ENCODE assay signal across 10 mouse cellular contexts in genomic region chr2:152586926-152587560, GRCm38 (mm10). TPM values are rescaled to one million over a fixed set of nuclear protein-coding genes. Genes with fewer than 3 reads are reported as not detected.
DNase-seq lines count a peak whose midpoint lies in the region; ATAC-seq and TF ChIP-seq lines count a peak whose summit lies in the region.
"Had no signal": no experiment of that assay in that cellular context is flagged by ENCODE, and none has a peak within 500 bp of the region (broad histone marks: within the 10 kb centered on the region; RNA-seq: fewer than 3 reads in every experiment).

No protein-coding gene starts in this region.

- ATAC-seq in hindbrain, postnatal 0 days, result no peak
- ATAC-seq in hindbrain, embryonic 16.5 days, result no peak
- ATAC-seq in intestine, embryonic 16.5 days, result no peak
- ATAC-seq in forebrain, embryonic 12.5 days (ENCODE audit: low FRiP score), result no peak

- H3K9me3 ChIP-seq in hindbrain, postnatal 0 days (ENCODE audit: low read length), result no peaks in the 10 kb centered on the region
- H3K9me3 ChIP-seq in hindbrain, embryonic 16.5 days (ENCODE audit: control insufficient read depth, low read length), result no peaks in the 10 kb centered on the region
- no peaks in the 10 kb centered on the region for H3K9me3 ChIP-seq in intestine, embryonic 16.5 days (ENCODE audit: control insufficient read depth, low read length)
- H3K9me3 ChIP-seq in forebrain, embryonic 12.5 days, result no peaks in the 10 kb centered on the region

- peak; percentile 55 for TF ChIP-seq CTCF in hindbrain, postnatal 0 days (IDR thresholded peaks at IDR 0.05; ENCODE audit: low read depth)
- no peak for TF ChIP-seq CTCF in testis, adult 2 months (IDR thresholded peaks at IDR 0.05; ENCODE audit: control insufficient read depth, insufficient read depth, insufficient replicate concordance, low read depth, low read length)

- TF ChIP-seq POLR2A in testis, adult 2 months (IDR thresholded peaks at IDR 0.05; ENCODE audit: control insufficient read depth, low read depth, low read length), result no peak

- H3K27ac ChIP-seq in hindbrain, postnatal 0 days, result no peak overlapping the region
- no peak overlapping the region for H3K27ac ChIP-seq in hindbrain, embryonic 16.5 days (ENCODE audit: low read depth, low read length)
- peak overlapping the region; percentile 36 for H3K27ac ChIP-seq in testis, adult 2 months (ENCODE audit: control insufficient read depth, insufficient read depth, low read depth, low read length)
- no peak overlapping the region for H3K27ac ChIP-seq in intestine, embryonic 16.5 days (ENCODE audit: low read length)
- H3K27ac ChIP-seq in forebrain, embryonic 12.5 days, result no peak overlapping the region

- WGBS in hindbrain, postnatal 0 days, result 78% methylated on average over 4 of the region's 4 CpGs
- 76% methylated on average over 4 of the region's 4 CpGs for WGBS in hindbrain, embryonic 16.5 days
- 75% methylated on average over 4 of the region's 4 CpGs for WGBS in intestine, embryonic 16.5 days
- 81% methylated on average over 4 of the region's 4 CpGs for WGBS in forebrain, embryonic 12.5 days

- no peaks in the 10 kb centered on the region for H3K4me1 ChIP-seq in hindbrain, postnatal 0 days (ENCODE audit: insufficient read depth, low read length)
- H3K4me1 ChIP-seq in hindbrain, embryonic 16.5 days (ENCODE audit: control insufficient read depth, insufficient read depth, low read depth, low read length), result no peaks in the 10 kb centered on the region
- peaks cover 3% of the 10 kb centered on the region for H3K4me1 ChIP-seq in testis, adult 2 months (ENCODE audit: control insufficient read depth, insufficient read depth, low read length)
- H3K4me1 ChIP-seq in intestine, embryonic 16.5 days (ENCODE audit: control insufficient read depth, insufficient read depth, low read length), result no peaks in the 10 kb centered on the region
- H3K4me1 ChIP-seq in forebrain, embryonic 12.5 days, result peaks cover 7% of the 10 kb centered on the region; the same call in 1 of the 2 replicates

- no peak overlapping the region for H3K4me3 ChIP-seq in hindbrain, postnatal 0 days (ENCODE audit: low read length)
- no peak overlapping the region for H3K4me3 ChIP-seq in hindbrain, embryonic 16.5 days (ENCODE audit: low read length)
- H3K4me3 ChIP-seq in testis, adult 2 months (ENCODE audit: control insufficient read depth, low read depth, low read length), result no peak overlapping the region
- H3K4me3 ChIP-seq in intestine, embryonic 16.5 days (ENCODE audit: low read length), result no peak overlapping the region
- no peak overlapping the region for H3K4me3 ChIP-seq in forebrain, embryonic 12.5 days (replicated peaks)

- no peaks in the 10 kb centered on the region for H3K27me3 ChIP-seq in hindbrain, postnatal 0 days (ENCODE audit: insufficient read depth, low read length)
- H3K27me3 ChIP-seq in hindbrain, embryonic 16.5 days (replicated peaks; ENCODE audit: control insufficient read depth, insufficient read depth, low read length), result no peaks in the 10 kb centered on the region
- no peaks in the 10 kb centered on the region for H3K27me3 ChIP-seq in testis, adult 2 months (ENCODE audit: control insufficient read depth, insufficient read depth, low read length)
- no peaks in the 10 kb centered on the region for H3K27me3 ChIP-seq in intestine, embryonic 16.5 days (replicated peaks; ENCODE audit: control insufficient read depth, insufficient read depth, low read length)
- H3K27me3 ChIP-seq in forebrain, embryonic 12.5 days, result no peaks in the 10 kb centered on the region

- DNase-seq in hindbrain, postnatal 0 days (ENCODE audit: low spot score), result no peak
- no peak for DNase-seq in testis, postnatal 14 days (ENCODE audit: low spot score)
- peak; percentile 26 for DNase-seq in adrenal gland, postnatal 25 days
- DNase-seq in retina, postnatal 1 day, result peak; percentile 32
- DNase-seq: gastrocnemius, postnatal 36 days had no signal

- H3K4me2 ChIP-seq in hindbrain, postnatal 0 days (ENCODE audit: low read depth, low read length), result no peak overlapping the region
- no peak overlapping the region for H3K4me2 ChIP-seq in hindbrain, embryonic 16.5 days (ENCODE audit: low read length)
- H3K4me2 ChIP-seq in intestine, embryonic 16.5 days (ENCODE audit: low read depth, low read length), result no peak overlapping the region
- H3K4me2 ChIP-seq in forebrain, embryonic 12.5 days, result no peak overlapping the region

- no peak overlapping the region for H3K9ac ChIP-seq in hindbrain, postnatal 0 days (replicated peaks; ENCODE audit: low read length)
- no peak overlapping the region for H3K9ac ChIP-seq in hindbrain, embryonic 16.5 days (ENCODE audit: low read depth, low read length)
- H3K9ac ChIP-seq in intestine, embryonic 16.5 days (ENCODE audit: low read depth, low read length), result no peak overlapping the region
- no peak overlapping the region for H3K9ac ChIP-seq in forebrain, embryonic 12.5 days

- H3K36me3 ChIP-seq in hindbrain, postnatal 0 days (ENCODE audit: insufficient read depth, low read length), result no peaks in the 10 kb centered on the region
- H3K36me3 ChIP-seq in hindbrain, embryonic 16.5 days (ENCODE audit: control insufficient read depth, insufficient read depth, low read length), result no peaks in the 10 kb centered on the region
- H3K36me3 ChIP-seq in testis, adult 2 months (ENCODE audit: control insufficient read depth, insufficient read depth, low read length), result no peaks in the 10 kb centered on the region
- no peaks in the 10 kb centered on the region for H3K36me3 ChIP-seq in intestine, embryonic 16.5 days (ENCODE audit: control insufficient read depth, insufficient read depth, low read length)
- no peaks in the 10 kb centered on the region for H3K36me3 ChIP-seq in forebrain, embryonic 12.5 days (replicated peaks)

RNA-seq across cellular contexts. Expression of gene Defb19, which starts 6.9 kb away (rescaled TPM):
- not detected in 2 replicates for total RNA-seq in hindbrain, postnatal 0 days (2014; rRNA removed)
- not detected in 2 replicates for polyA plus RNA-seq in hindbrain, postnatal 0 days (2015; fragmentation: Nextera tagmentation; extraction: Ambion mirVana)
- not detected in 2 replicates for polyA plus RNA-seq in hindbrain, embryonic 16.5 days (2015; fragmentation: Nextera tagmentation; extraction: Ambion mirVana)
- 710 and 946 TPM in 2 replicates for polyA plus RNA-seq in testis, adult 2 months (2012; rRNA removed)
- 0.97 TPM in 1 of 2 replicates, not detected in the other for total RNA-seq in adrenal gland, postnatal 25 days (2021)
- polyA plus RNA-seq in intestine, embryonic 16.5 days (2015; fragmentation: Nextera tagmentation; extraction: Ambion mirVana), result not detected in 2 replicates
- polyA plus RNA-seq in forebrain, embryonic 12.5 days (2016; fragmentation: Nextera tagmentation; extraction: Ambion mirVana), result not detected in 2 replicates
- total RNA-seq: gastrocnemius, postnatal 36 days had no signal
- polyA plus RNA-seq: neural tube, embryonic 11.5 days had no signal

RNA-seq across cellular contexts. Expression of gene Defb45, which starts 12.2 kb away (rescaled TPM):
- not detected in 2 replicates for total RNA-seq in hindbrain, postnatal 0 days (2014; rRNA removed)
- polyA plus RNA-seq in hindbrain, postnatal 0 days (2015; fragmentation: Nextera tagmentation; extraction: Ambion mirVana), result not detected in 2 replicates
- polyA plus RNA-seq in hindbrain, embryonic 16.5 days (2015; fragmentation: Nextera tagmentation; extraction: Ambion mirVana), result not detected in 2 replicates
- polyA plus RNA-seq in testis, adult 2 months (2012; rRNA removed), result 16.3 and 25.5 TPM in 2 replicates
- total RNA-seq in adrenal gland, postnatal 25 days (2021), result not detected in 2 replicates
- polyA plus RNA-seq in intestine, embryonic 16.5 days (2015; fragmentation: Nextera tagmentation; extraction: Ambion mirVana), result not detected in 2 replicates
- not detected in 2 replicates for polyA plus RNA-seq in forebrain, embryonic 12.5 days (2016; fragmentation: Nextera tagmentation; extraction: Ambion mirVana)
- total RNA-seq: gastrocnemius, postnatal 36 days had no signal
- polyA plus RNA-seq: neural tube, embryonic 11.5 days had no signal

RNA-seq across cellular contexts. Expression of gene Defb21, which starts 14.5 kb away (rescaled TPM):
- total RNA-seq in hindbrain, postnatal 0 days (2014; rRNA removed), result not detected in 2 replicates
- polyA plus RNA-seq in hindbrain, postnatal 0 days (2015; fragmentation: Nextera tagmentation; extraction: Ambion mirVana), result not detected in 2 replicates
- not detected in 2 replicates for polyA plus RNA-seq in hindbrain, embryonic 16.5 days (2015; fragmentation: Nextera tagmentation; extraction: Ambion mirVana)
- 4.1 and 4.5 TPM in 2 replicates for polyA plus RNA-seq in testis, adult 2 months (2012; rRNA removed)
- not detected in 2 replicates for total RNA-seq in adrenal gland, postnatal 25 days (2021)
- polyA plus RNA-seq in intestine, embryonic 16.5 days (2015; fragmentation: Nextera tagmentation; extraction: Ambion mirVana), result not detected in 2 replicates
- polyA plus RNA-seq in forebrain, embryonic 12.5 days (2016; fragmentation: Nextera tagmentation; extraction: Ambion mirVana), result not detected in 2 replicates
- total RNA-seq: gastrocnemius, postnatal 36 days had no signal
- polyA plus RNA-seq: neural tube, embryonic 11.5 days had no signal

RNA-seq across cellular contexts. Expression of gene Defb36, which starts 17.1 kb away (rescaled TPM):
- not detected in 2 replicates for total RNA-seq in hindbrain, postnatal 0 days (2014; rRNA removed)
- polyA plus RNA-seq in hindbrain, postnatal 0 days (2015; fragmentation: Nextera tagmentation; extraction: Ambion mirVana), result not detected in 2 replicates
- polyA plus RNA-seq in hindbrain, embryonic 16.5 days (2015; fragmentation: Nextera tagmentation; extraction: Ambion mirVana), result not detected in 2 replicates
- 125 and 129 TPM in 2 replicates for polyA plus RNA-seq in testis, adult 2 months (2012; rRNA removed)
- 1.0 TPM in 1 of 2 replicates, not detected in the other for total RNA-seq in adrenal gland, postnatal 25 days (2021)
- polyA plus RNA-seq in intestine, embryonic 16.5 days (2015; fragmentation: Nextera tagmentation; extraction: Ambion mirVana), result not detected in 2 replicates
- polyA plus RNA-seq in forebrain, embryonic 12.5 days (2016; fragmentation: Nextera tagmentation; extraction: Ambion mirVana), result not detected in 2 replicates
- total RNA-seq: gastrocnemius, postnatal 36 days had no signal
- polyA plus RNA-seq: neural tube, embryonic 11.5 days had no signal

RNA-seq across cellular contexts. Expression of gene Gm17416, which starts 17.9 kb away (rescaled TPM):
- not detected in 2 replicates for total RNA-seq in hindbrain, postnatal 0 days (2014; rRNA removed)
- not detected in 2 replicates for polyA plus RNA-seq in hindbrain, postnatal 0 days (2015; fragmentation: Nextera tagmentation; extraction: Ambion mirVana)
- polyA plus RNA-seq in hindbrain, embryonic 16.5 days (2015; fragmentation: Nextera tagmentation; extraction: Ambion mirVana), result not detected in 2 replicates
- not detected in 2 replicates for polyA plus RNA-seq in testis, adult 2 months (2012; rRNA removed)
- total RNA-seq in adrenal gland, postnatal 25 days (2021), result not detected in 2 replicates
- not detected in 2 replicates for polyA plus RNA-seq in intestine, embryonic 16.5 days (2015; fragmentation: Nextera tagmentation; extraction: Ambion mirVana)
- not detected in 2 replicates for polyA plus RNA-seq in forebrain, embryonic 12.5 days (2016; fragmentation: Nextera tagmentation; extraction: Ambion mirVana)
- total RNA-seq: gastrocnemius, postnatal 36 days had no signal
- polyA plus RNA-seq: neural tube, embryonic 11.5 days had no signal

Comparison
In these comparisons a context has a peak if more than half of its experiments do, and no peak if none do; other contexts are left out.
1. DNase-seq: peak in adrenal gland, postnatal 25 days (single experiment) and retina, postnatal 1 day (single experiment); none in hindbrain, postnatal 0 days (single experiment) and testis, postnatal 14 days (single experiment).
2. RNA of gene Defb19, which starts 6.9 kb away (polyA plus RNA-seq): 710 to 946 TPM in testis, adult 2 months; not detected in intestine, embryonic 16.5 days, not detected in hindbrain, postnatal 0 days, not detected in hindbrain, embryonic 16.5 days and not detected in forebrain, embryonic 12.5 days; every median in the first group is over 100 times any median in the second.
3. RNA of gene Defb45, which starts 12.2 kb away (polyA plus RNA-seq): 16.3 to 25.5 TPM in testis, adult 2 months; not detected in hindbrain, postnatal 0 days, not detected in hindbrain, embryonic 16.5 days, not detected in intestine, embryonic 16.5 days and not detected in forebrain, embryonic 12.5 days; every median in the first group is over 10 times any median in the second.